Mouse (Mus musculus) CH12.LX (cell line): Measurements from ENCODE around the gene Tpr. TPM values are rescaled to one million over a fixed set of nuclear protein-coding genes. Genes with fewer than 3 reads are reported as not detected.

Experiments used
- DNase-seq: peaks from one replicate; pipeline ENCODE4 v3.0.0-alpha.2; 2013; ENCODE audit errors: extremely low read depth
- H3K27ac ChIP-seq: 2 replicates; pipeline ENCODE4 v1.5.1; 2012; ENCODE audit warnings: low read depth, mild to moderate bottlenecking, control low read depth, moderate library complexity; ENCODE audit not compliant: insufficient read depth
- H3K27me3 ChIP-seq: replicated peaks from 2 replicates; pipeline ENCODE3; 2012; ENCODE audit warnings: inconsistent platforms
- H3K36me3 ChIP-seq, 2 experiments: replicated peaks in 1 of 2; 2 replicates each; pipeline versions ENCODE3 to v1.6.1; 2012; ENCODE audit warnings: inconsistent platforms in 1 of 2, low read length in 1 of 2, mild to moderate bottlenecking in 1 of 2, mixed read lengths in 1 of 2, moderate library complexity in 1 of 2; ENCODE audit not compliant: control insufficient read depth in 1 of 2, insufficient read depth in 1 of 2
- H3K4me1 ChIP-seq, 2 experiments: 2 replicates each; pipeline ENCODE4 v1.6.1; 2012; ENCODE audit warnings: inconsistent platforms in 1 of 2, moderate library complexity in 1 of 2; ENCODE audit not compliant: insufficient read depth in 2 of 2, control insufficient read depth in 1 of 2
- H3K4me2 ChIP-seq: 2 replicates; pipeline ENCODE4 v1.6.1; 2012; ENCODE audit warnings: low read depth, mild to moderate bottlenecking, control low read depth; ENCODE audit not compliant: poor library complexity, insufficient read depth, severe bottlenecking
- H3K4me3 ChIP-seq, 3 experiments: fragments of 150-350 bp in 1 of 3; sonication (generic) in 1 of 3; replicated peaks in 1 of 3; 2 replicates each; pipeline versions ENCODE3 to v1.5.1; 2011 to 2012; ENCODE audit warnings: low read depth in 2 of 3, low read length in 2 of 3, mild to moderate bottlenecking in 2 of 3, moderate library complexity in 2 of 3, control low read depth in 1 of 3, improper control_type of control experiment in 1 of 3, inconsistent platforms in 1 of 3, mixed read lengths in 1 of 3; ENCODE audit not compliant: poor library complexity in 1 of 3
- H3K79me2 ChIP-seq: replicated peaks from 2 replicates; pipeline ENCODE4 v1.6.1; 2012; ENCODE audit warnings: mild to moderate bottlenecking, moderate library complexity; ENCODE audit not compliant: control insufficient read depth, poor library complexity, insufficient read depth, severe bottlenecking; ENCODE audit errors: extremely low read depth
- H3K9ac ChIP-seq: 2 replicates; pipeline ENCODE4 v1.6.1; 2012; ENCODE audit warnings: low read depth, mild to moderate bottlenecking, control low read depth, moderate library complexity; ENCODE audit not compliant: insufficient read depth
- H3K9me3 ChIP-seq: replicated peaks from 2 replicates; pipeline ENCODE3; 2012; ENCODE audit warnings: low read length, inconsistent platforms, mixed read lengths
- BHLHE40 ChIP-seq: IDR thresholded peaks from 2 replicates; pipeline ENCODE4 v1.6.1; 2011; ENCODE audit warnings: mild to moderate bottlenecking, low read depth, low read length, improper control_type of control experiment
- CHD2 ChIP-seq: IDR thresholded peaks from 2 replicates; pipeline ENCODE4 v1.6.1; 2011; ENCODE audit warnings: low read length, improper control_type of control experiment
- E2F4 ChIP-seq: IDR thresholded peaks from 2 replicates; pipeline ENCODE4 v1.6.1; 2011; ENCODE audit warnings: low read depth, low read length, improper control_type of control experiment; ENCODE audit not compliant: insufficient replicate concordance
- ETS1 ChIP-seq: conservative IDR thresholded peaks from 2 replicates; pipeline ENCODE4 v1.6.1; 2012; ENCODE audit warnings: low read depth, mild to moderate bottlenecking, inconsistent platforms, low read length, improper control_type of control experiment, moderate library complexity
- IRF4 ChIP-seq: IDR thresholded peaks from 2 replicates; pipeline ENCODE4 v1.6.1; 2014; ENCODE audit warnings: low read depth, mild to moderate bottlenecking, inconsistent platforms, low read length, improper control_type of control experiment
- JUN ChIP-seq: IDR thresholded peaks from 2 replicates; pipeline ENCODE4 v1.6.1; 2011; ENCODE audit warnings: low read depth, mild to moderate bottlenecking, low read length, improper control_type of control experiment, moderate library complexity; ENCODE audit not compliant: insufficient read depth
- JUND ChIP-seq: conservative IDR thresholded peaks from 2 replicates; pipeline ENCODE4 v1.6.1; 2011; ENCODE audit warnings: low read depth, low read length, improper control_type of control experiment
- KAT2A ChIP-seq: IDR thresholded peaks from 2 replicates; pipeline ENCODE4 v1.6.1; 2012; ENCODE audit warnings: low read length, improper control_type of control experiment, inconsistent platforms; ENCODE audit not compliant: insufficient replicate concordance
- MAFK ChIP-seq: IDR thresholded peaks from 2 replicates; pipeline ENCODE4 v1.6.1; 2011; ENCODE audit warnings: low read length, improper control_type of control experiment; ENCODE audit not compliant: insufficient replicate concordance
- MAX ChIP-seq: IDR thresholded peaks from 2 replicates; pipeline ENCODE4 v1.6.1; 2011; ENCODE audit warnings: low read length, improper control_type of control experiment
- MAZ ChIP-seq: IDR thresholded peaks from 2 replicates; pipeline ENCODE4 v1.6.1; 2012; ENCODE audit warnings: low read depth, mild to moderate bottlenecking, inconsistent platforms, low read length, improper control_type of control experiment, moderate library complexity
- MXI1 ChIP-seq: IDR thresholded peaks from 2 replicates; pipeline ENCODE4 v1.6.1; 2011; ENCODE audit warnings: mild to moderate bottlenecking, low read depth, low read length, improper control_type of control experiment
- POLR2A ChIP-seq: IDR thresholded peaks from 2 replicates; pipeline ENCODE4 v1.6.1; 2011; ENCODE audit warnings: low read depth, mild to moderate bottlenecking, improper control_type of control experiment, low read length
- POLR2AphosphoS2 ChIP-seq: IDR thresholded peaks from 2 replicates; pipeline ENCODE4 v1.6.1; 2011; ENCODE audit warnings: low read depth, low read length, improper control_type of control experiment
- RAD21 ChIP-seq: IDR thresholded peaks from 2 replicates; pipeline ENCODE4 v1.6.1; 2011; ENCODE audit warnings: low read depth, mild to moderate bottlenecking, low read length, improper control_type of control experiment, moderate library complexity
- SMC3 ChIP-seq: IDR thresholded peaks from 2 replicates; pipeline ENCODE4 v1.6.1; 2011; ENCODE audit warnings: low read depth, low read length, improper control_type of control experiment
- TCF12 ChIP-seq: IDR thresholded peaks from 2 replicates; pipeline ENCODE4 v1.6.1; 2014; ENCODE audit warnings: low read depth, mild to moderate bottlenecking, inconsistent platforms, low read length, improper control_type of control experiment
- USF2 ChIP-seq: conservative IDR thresholded peaks from 2 replicates; pipeline ENCODE4 v1.6.1; 2011; ENCODE audit warnings: low read depth, low read length, improper control_type of control experiment
- ZKSCAN1 ChIP-seq: IDR thresholded peaks from 2 replicates; pipeline ENCODE4 v1.6.1; 2012; ENCODE audit warnings: low read depth, inconsistent platforms, low read length, improper control_type of control experiment, borderline replicate concordance
- ZMIZ1 ChIP-seq: IDR thresholded peaks from 2 replicates; pipeline ENCODE4 v1.6.1; 2012; ENCODE audit warnings: low read depth, mild to moderate bottlenecking, inconsistent platforms, low read length, improper control_type of control experiment
- dilution Hi-C: fragments of 300-500 bp; cut with MboI; formaldehyde crosslinking; loops from 2 replicates; pipeline ENCODE4 v1.14.3; 2020; ENCODE audit warnings: low sequenced_read_pairs; ENCODE audit not compliant: extremely low pct_unique_long_range_greater_than_20kb, extremely low pct_ligation_motif_present
- in situ Hi-C: fragments of 300-500 bp; cut with MboI; formaldehyde crosslinking; loops from 3 replicates; pipeline ENCODE4 v1.14.3; 2019; ENCODE audit warnings: low sequenced_read_pairs, low pct_ligation_motif_present, low pct_unique_long_range_greater_than_20kb, mixed read lengths
- polyA plus RNA-seq: library from polyadenylated mRNA; unstranded; fragments of >175 nt; gene quantifications from 2 replicates; pipeline ENCODE4 v1.2.1, GENCODE M21; 2012; ENCODE audit warnings: low read depth; ENCODE audit not compliant: insufficient read length
- total RNA-seq, 2 experiments: library from RNA; depleted of rRNA; stranded (reverse); fragments of 300-350 nt in 1 of 2; fragments of >200 nt in 1 of 2; gene quantifications; 2 replicates each; pipeline ENCODE4 v1.2.3; 2012 to 2014

Tpr gene
- total and polyA plus RNA-seq, 3 experiments = 135 to 291 (median 200) TPM

GRCm38 (mm10) chr1:150458977-150459376, 66.3 kb downstream of the Tpr start:
- Histone ChIP-seq H3K9ac (no peak overlapping the region), H3K36me3 (no peaks in the 10 kb centered on the region), H3K4me3 (no peak overlapping the region), H3K27me3 (no peaks in the 10 kb centered on the region), H3K27ac (no peak overlapping the region), H3K79me2 (no peaks in the 10 kb centered on the region), H3K4me2 (no peak overlapping the region), H3K9me3 (no peaks in the 10 kb centered on the region), H3K4me1 (no peaks in the 10 kb centered on the region)
- no peak for DNase-seq
- TF ChIP-seq TCF12 (no peak), MAFK (no peak), JUN (no peak), MXI1 (no peak), USF2 (no peak), JUND (no peak), CHD2 (no peak), E2F4 (no peak), SMC3 (no peak), ZKSCAN1 (no peak), POLR2AphosphoS2 (no peak), MAZ (no peak), IRF4 (no peak), BHLHE40 (no peak), ETS1 (no peak), RAD21 (no peak), MAX (no peak), KAT2A (no peak), POLR2A (no peak)
- dilution Hi-C loops (no loop called here), in situ Hi-C loops (no loop called here)

GRCm38 (mm10) chr1:150459599-150459998, 67.0 kb downstream of the Tpr start:
- Histone ChIP-seq H3K9ac (no peak overlapping the region), H3K36me3 (no peaks in the 10 kb centered on the region), H3K27ac (no peak overlapping the region), H3K9me3 (no peaks in the 10 kb centered on the region), H3K27me3 (no peaks in the 10 kb centered on the region), H3K4me1 (no peaks in the 10 kb centered on the region), H3K4me3 (no peak overlapping the region), H3K79me2 (no peaks in the 10 kb centered on the region), H3K4me2 (no peak overlapping the region)
- dilution Hi-C loops = no loop called here
- DNase-seq = no peak
- in situ Hi-C loops = no loop called here
- no peak for TF ChIP-seq ZMIZ1
- TF ChIP-seq POLR2A = no peak
- TF ChIP-seq IRF4 = no peak
- no peak for TF ChIP-seq MAX
